Mouse (Mus musculus): Measurements from ENCODE around the gene Tcap. TPM values are rescaled to one million over a fixed set of nuclear protein-coding genes. Genes with fewer than 3 reads are reported as not detected.

Gene Tcap
- total RNA-seq, 1 experiment, result 0.45 TPM

DNA sequence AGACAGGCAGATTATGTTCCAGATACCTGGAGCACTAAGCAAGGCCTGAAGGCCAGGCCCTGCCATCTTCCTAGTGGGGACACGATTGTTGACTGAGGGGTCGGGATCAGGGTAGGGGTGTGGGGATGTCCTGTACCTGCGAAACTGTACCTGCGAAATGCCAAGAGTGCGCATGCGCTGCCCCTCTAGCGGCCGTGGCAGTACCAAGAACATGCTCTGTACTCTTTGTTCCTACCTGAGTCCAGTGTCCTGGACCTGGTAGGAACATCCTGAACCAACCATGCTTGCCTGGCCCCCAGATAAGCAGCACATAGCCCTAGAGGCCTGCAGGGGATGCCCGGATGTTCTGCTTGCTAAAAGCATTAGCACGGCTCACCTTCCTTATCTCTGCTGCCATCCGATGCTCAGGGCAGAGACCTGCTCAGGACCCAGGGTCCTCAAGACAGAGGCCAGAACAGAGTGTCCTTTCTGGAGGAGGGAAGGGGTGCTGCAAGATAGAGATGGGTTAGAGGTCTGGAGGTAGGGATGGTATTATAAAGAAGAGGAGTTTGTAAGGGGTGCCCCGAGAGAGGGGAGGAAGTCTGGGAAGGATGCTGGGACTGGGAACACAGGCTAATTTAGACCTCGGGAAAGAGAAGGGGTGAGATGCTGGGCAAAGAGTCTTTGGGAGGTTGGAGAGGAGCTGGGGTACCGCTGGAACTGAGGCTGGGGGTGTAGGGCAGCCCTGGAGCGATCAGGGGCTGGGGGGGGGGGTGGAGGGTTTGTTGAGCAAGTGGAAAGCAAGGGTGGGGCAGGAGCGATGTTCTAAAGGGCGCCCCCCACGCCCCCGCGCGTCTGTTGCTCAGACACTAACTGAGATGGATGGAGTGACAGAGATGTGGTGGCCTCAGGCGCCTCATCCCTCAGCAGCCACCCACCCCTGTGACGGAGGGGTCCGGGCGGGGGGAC lies 2.3 kb downstream of the Tcap start, which contains the start of gene Pnmt:
Pnmt (plus strand) TSS at position 813 of the 948 bp plus-strand sequence.
- Histone ChIP-seq H3K9me3 (ENCODE audit: control insufficient read depth, insufficient read depth, low read depth, low read length) (no peaks in the 10 kb centered on the region), H3K36me3 (ENCODE audit: control insufficient read depth, insufficient read depth, low read length, poor library complexity, severe bottlenecking) (no peaks in the 10 kb centered on the region), H3K27ac (ENCODE audit: insufficient read depth, low read depth, low read length, poor library complexity, severe bottlenecking) (no peak within 1 kb of the TSS), H3K4me1 (ENCODE audit: control insufficient read depth in 2 of 2, insufficient read depth in 2 of 2, low read length in 2 of 2, poor library complexity in 1 of 2) (peaks cover 0 to 15% of the 10 kb centered on the region in 2 experiments; a peak in 1 of 4 replicates), H3K9ac (ENCODE audit: insufficient read depth, low read depth, low read length, poor library complexity, severe bottlenecking) (0 out of 2 replicates have a peak within 1 kb of the TSS, but pooled peaks have one; percentile 13), H3K4me3 (ENCODE audit: insufficient read depth in 1 of 2, low read depth in 1 of 2, low read length in 2 of 2, poor library complexity in 1 of 2, severe bottlenecking in 1 of 2) (peak within 1 kb of the TSS in 1 of 2 experiments; percentile 33; a peak in 1 of 4 replicates)
- TF ChIP-seq CHD2 (IDR thresholded peaks at IDR 0.05; ENCODE audit: low read depth, low read length) (no peak), ZNF384 (IDR thresholded peaks at IDR 0.05; ENCODE audit: low read depth, low read length) (no peak), MAFK (IDR thresholded peaks at IDR 0.05; ENCODE audit: insufficient read depth, low read depth, low read length) (no peak), HCFC1 (IDR thresholded peaks at IDR 0.05; ENCODE audit: borderline replicate concordance, insufficient read depth, low read length) (no peak), ZC3H11A (IDR thresholded peaks at IDR 0.05; ENCODE audit: borderline replicate concordance, low read depth, low read length) (no peak)
- no peak for DNase-seq (ENCODE audit: low read depth, low spot score)
- in situ Hi-C loops (cut with MboI; ENCODE audit: low sequenced_read_pairs in 2 of 2, unreplicated experiment in 2 of 2), result no loop called here

DNA sequence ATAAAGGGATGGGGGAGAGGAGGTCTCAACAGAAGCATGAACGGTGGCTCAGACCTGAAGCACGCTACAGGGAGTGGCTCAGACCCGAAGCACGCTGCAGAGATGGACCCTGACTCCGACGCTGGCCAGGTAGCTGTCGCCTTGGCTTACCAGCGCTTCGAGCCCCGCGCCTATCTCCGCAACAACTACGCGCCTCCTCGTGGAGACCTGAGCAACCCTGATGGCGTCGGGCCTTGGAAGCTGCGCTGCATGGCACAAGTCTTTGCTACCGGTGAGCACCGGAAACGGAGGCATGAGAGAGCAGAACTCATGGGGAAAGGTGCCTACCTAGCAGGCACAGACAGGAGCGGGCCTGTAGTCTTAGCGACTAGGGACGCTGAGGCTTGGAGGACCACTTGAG lies 3.0 kb downstream of the Tcap start:
- Histone ChIP-seq H3K4me3 (ENCODE audit: insufficient read depth in 1 of 2, low read depth in 1 of 2, low read length in 2 of 2, poor library complexity in 1 of 2, severe bottlenecking in 1 of 2) (peak overlapping the region in 1 of 2 experiments; percentile 33; a peak in 1 of 4 replicates), H3K27ac (ENCODE audit: insufficient read depth, low read depth, low read length, poor library complexity, severe bottlenecking) (no peak overlapping the region), H3K9ac (ENCODE audit: insufficient read depth, low read depth, low read length, poor library complexity, severe bottlenecking) (0 out of 2 replicates have a peak overlapping the region, but pooled peaks have one; percentile 13), H3K9me3 (ENCODE audit: control insufficient read depth, insufficient read depth, low read depth, low read length) (no peaks in the 10 kb centered on the region), H3K36me3 (ENCODE audit: control insufficient read depth, insufficient read depth, low read length, poor library complexity, severe bottlenecking) (no peaks in the 10 kb centered on the region), H3K4me1 (ENCODE audit: control insufficient read depth in 2 of 2, insufficient read depth in 2 of 2, low read length in 2 of 2, poor library complexity in 1 of 2) (peaks cover 0 to 19% of the 10 kb centered on the region in 2 experiments; a peak in 1 of 4 replicates)
- TF ChIP-seq CHD2 (IDR thresholded peaks at IDR 0.05; ENCODE audit: low read depth, low read length) (no peak), MAFK (IDR thresholded peaks at IDR 0.05; ENCODE audit: insufficient read depth, low read depth, low read length) (no peak), ZC3H11A (IDR thresholded peaks at IDR 0.05; ENCODE audit: borderline replicate concordance, low read depth, low read length) (no peak), ZNF384 (IDR thresholded peaks at IDR 0.05; ENCODE audit: low read depth, low read length) (no peak), HCFC1 (IDR thresholded peaks at IDR 0.05; ENCODE audit: borderline replicate concordance, insufficient read depth, low read length) (no peak)
- DNase-seq (ENCODE audit: low read depth, low spot score), result no peak
- in situ Hi-C loops (cut with MboI; ENCODE audit: low sequenced_read_pairs in 2 of 2, unreplicated experiment in 2 of 2), result no loop called here

- TF ChIP-seq HCFC1 (IDR thresholded peaks at IDR 0.05; ENCODE audit: borderline replicate concordance, insufficient read depth, low read length), result no peak
- TF ChIP-seq ZNF384 (IDR thresholded peaks at IDR 0.05; ENCODE audit: low read depth, low read length), result no peak
- no peak for TF ChIP-seq ZC3H11A (IDR thresholded peaks at IDR 0.05; ENCODE audit: borderline replicate concordance, low read depth, low read length)
- TF ChIP-seq CHD2 (IDR thresholded peaks at IDR 0.05; ENCODE audit: low read depth, low read length), result no peak
- no peak for TF ChIP-seq MAFK (IDR thresholded peaks at IDR 0.05; ENCODE audit: insufficient read depth, low read depth, low read length)
- no peak overlapping the region for H3K9ac ChIP-seq (ENCODE audit: insufficient read depth, low read depth, low read length, poor library complexity, severe bottlenecking)
- H3K36me3 ChIP-seq (ENCODE audit: control insufficient read depth, insufficient read depth, low read length, poor library complexity, severe bottlenecking), result no peaks in the 10 kb centered on the region
- H3K4me1 ChIP-seq (ENCODE audit: control insufficient read depth in 2 of 2, insufficient read depth in 2 of 2, low read length in 2 of 2, poor library complexity in 1 of 2), result peaks cover 0 to 24% of the 10 kb centered on the region in 2 experiments; a peak in 1 of 4 replicates
- no peak overlapping the region for H3K4me3 ChIP-seq (ENCODE audit: insufficient read depth in 1 of 2, low read depth in 1 of 2, low read length in 2 of 2, poor library complexity in 1 of 2, severe bottlenecking in 1 of 2)
- DNase-seq (ENCODE audit: low read depth, low spot score), result no peak
- in situ Hi-C loops (cut with MboI; ENCODE audit: low sequenced_read_pairs in 2 of 2, unreplicated experiment in 2 of 2), result no loop called here
- H3K9me3 ChIP-seq (ENCODE audit: control insufficient read depth, insufficient read depth, low read depth, low read length), result no peaks in the 10 kb centered on the region
- H3K27ac ChIP-seq (ENCODE audit: insufficient read depth, low read depth, low read length, poor library complexity, severe bottlenecking), result no peak overlapping the region
Observed at GRCm38 (mm10) chr11:98387056-98387577, 3.5 kb downstream of the Tcap start.

DNA sequence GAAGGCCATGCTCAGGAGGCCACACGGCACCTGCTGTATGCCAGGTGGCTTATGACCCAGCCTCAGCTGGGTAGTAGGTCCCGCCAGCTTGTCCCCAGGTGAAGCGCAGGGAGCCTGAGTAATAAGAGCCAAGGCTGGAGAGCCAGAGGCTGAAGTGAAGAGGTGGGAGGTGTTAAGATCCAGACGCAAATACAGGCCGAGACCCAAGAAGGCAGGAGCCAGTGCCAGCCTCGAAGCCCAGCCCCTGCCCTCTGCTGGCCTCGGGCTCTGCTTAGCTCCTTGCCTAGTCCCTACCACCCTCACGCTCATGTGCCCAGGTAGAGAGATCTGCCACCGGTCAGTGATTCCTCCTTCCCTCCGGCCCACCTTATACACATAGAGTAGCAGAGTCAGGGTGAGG lies 4.7 kb downstream of the Tcap start:
- in situ Hi-C loops (cut with MboI; ENCODE audit: low sequenced_read_pairs in 2 of 2, unreplicated experiment in 2 of 2), result no loop called here
- no peak for DNase-seq (ENCODE audit: low read depth, low spot score)
- Histone ChIP-seq H3K4me1 (ENCODE audit: control insufficient read depth in 2 of 2, insufficient read depth in 2 of 2, low read length in 2 of 2, poor library complexity in 1 of 2) (peaks cover 0 to 31% of the 10 kb centered on the region in 2 experiments; a peak in 1 of 4 replicates), H3K9me3 (ENCODE audit: control insufficient read depth, insufficient read depth, low read depth, low read length) (no peaks in the 10 kb centered on the region), H3K9ac (ENCODE audit: insufficient read depth, low read depth, low read length, poor library complexity, severe bottlenecking) (no peak overlapping the region), H3K36me3 (ENCODE audit: control insufficient read depth, insufficient read depth, low read length, poor library complexity, severe bottlenecking) (no peaks in the 10 kb centered on the region), H3K4me3 (ENCODE audit: insufficient read depth in 1 of 2, low read depth in 1 of 2, low read length in 2 of 2, poor library complexity in 1 of 2, severe bottlenecking in 1 of 2) (no peak overlapping the region), H3K27ac (ENCODE audit: insufficient read depth, low read depth, low read length, poor library complexity, severe bottlenecking) (no peak overlapping the region)
- no peak for TF ChIP-seq ZNF384 (IDR thresholded peaks at IDR 0.05; ENCODE audit: low read depth, low read length)
- no peak for TF ChIP-seq HCFC1 (IDR thresholded peaks at IDR 0.05; ENCODE audit: borderline replicate concordance, insufficient read depth, low read length)
- TF ChIP-seq ZC3H11A (IDR thresholded peaks at IDR 0.05; ENCODE audit: borderline replicate concordance, low read depth, low read length), result no peak
- TF ChIP-seq MAFK (IDR thresholded peaks at IDR 0.05; ENCODE audit: insufficient read depth, low read depth, low read length), result no peak
- TF ChIP-seq CHD2 (IDR thresholded peaks at IDR 0.05; ENCODE audit: low read depth, low read length), result no peak
